Mouse (Mus musculus) layer of hippocampus, adult 2 months (tissue): ENCODE measurements around the gene Slc9a2. TPM values are rescaled to one million over a fixed set of nuclear protein-coding genes. Genes with fewer than 3 reads are reported as not detected.
"Not testable (repeated sequence)": the region's sequence is repeated elsewhere in the genome, so short reads cannot be mapped to it uniquely, and the experiment has no call there.

ENCODE experiments used
- DNase-seq, 2 experiments: peaks; one replicate each; pipeline ENCODE4 v3.0.0; 2022; ENCODE audit warnings: low spot score in 2 of 2
- H3K27ac ChIP-seq: fragments of 200-600 bp; 2 replicates; pipeline ENCODE4 v1.8.1; 2022
- H3K4me3 ChIP-seq: fragments of 200-600 bp; 2 replicates; pipeline ENCODE4 v1.8.1; 2022; ENCODE audit warnings: mild to moderate bottlenecking
- CTCF ChIP-seq: fragments of 200-600 bp; conservative IDR thresholded peaks from 2 replicates; pipeline ENCODE4 v1.8.1; 2022; ENCODE audit warnings: antibody characterized with exemption, mild to moderate bottlenecking, moderate library complexity
- long read RNA-seq, 2 experiments: library from polyadenylated mRNA; stranded (forward); transcript quantifications; one replicate each; pipeline ENCODE4 v2.0.0; 2021; ENCODE audit warnings: borderline mapping rate in 2 of 2
- total RNA-seq, 2 experiments: library from RNA; stranded (reverse); gene quantifications; 2 replicates each; pipeline ENCODE4 v1.2.3; 2021

Slc9a2 gene
- 10 to 100 TPM; 26.0 to 28.2 TPM for total RNA-seq
- long read RNA-seq, experiment 1, full-length matches to known transcripts = 18 of 24 reads
- long read RNA-seq, experiment 1, partial matches to known transcripts = 0 of 24 reads
- long read RNA-seq, experiment 1, other reads (novel, unspliced or antisense) = 6 of 24 reads
- long read RNA-seq, experiment 2, full-length matches to known transcripts = 29 of 38 reads
- long read RNA-seq, experiment 2, partial matches to known transcripts = 1 of 38 reads
- long read RNA-seq, experiment 2, other reads (novel, unspliced or antisense) = 8 of 38 reads

GRCm38 (mm10) chr1:40680067-40680867 is at the start of gene Slc9a2:
Gene Slc9a2 (plus strand): TSS chr1:40680574.
- DNase-seq = no peak
- Histone ChIP-seq H3K27ac (peak within 1 kb of the TSS; percentile 81), H3K4me3 (peak within 1 kb of the TSS; percentile 64)
- peak; percentile 16; the same call in 1 of the 2 replicates for TF ChIP-seq CTCF

DNA sequence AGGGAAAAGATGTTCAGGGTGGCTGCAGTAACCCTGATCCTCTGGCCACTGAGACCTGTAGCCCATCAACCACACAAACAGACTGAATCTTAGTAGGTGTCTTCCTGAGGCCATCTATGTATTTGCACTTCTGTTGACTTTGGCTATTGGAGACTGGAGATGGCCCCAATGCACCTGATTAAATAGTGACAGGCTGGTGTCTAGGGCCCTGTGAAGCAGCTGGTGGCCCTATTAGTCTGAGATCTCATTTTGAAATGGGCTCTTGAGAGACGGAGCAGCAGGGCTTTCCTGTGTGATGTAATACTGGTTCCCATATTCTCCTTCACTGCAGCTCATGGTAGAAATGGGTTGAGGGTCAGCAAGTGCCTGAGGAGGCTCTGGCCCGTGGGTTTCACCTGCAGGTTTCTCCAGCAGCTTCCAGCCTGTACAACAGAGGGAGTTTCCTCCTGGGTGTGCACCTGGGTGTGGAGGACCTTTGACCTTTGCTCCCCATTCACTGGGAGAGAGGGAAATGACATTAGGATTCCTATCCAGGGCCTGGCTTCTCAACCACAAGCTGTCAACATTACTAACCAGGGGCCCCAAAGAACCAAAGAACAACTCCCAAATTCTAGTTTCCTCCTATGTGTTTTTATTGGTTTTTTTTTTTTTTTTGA is 47.8 kb upstream of the Slc9a2 start:
- H3K4me3 ChIP-seq = no peak overlapping the region
- TF ChIP-seq CTCF = no peak
- DNase-seq = no peak
- no peak overlapping the region for H3K27ac ChIP-seq

DNA sequence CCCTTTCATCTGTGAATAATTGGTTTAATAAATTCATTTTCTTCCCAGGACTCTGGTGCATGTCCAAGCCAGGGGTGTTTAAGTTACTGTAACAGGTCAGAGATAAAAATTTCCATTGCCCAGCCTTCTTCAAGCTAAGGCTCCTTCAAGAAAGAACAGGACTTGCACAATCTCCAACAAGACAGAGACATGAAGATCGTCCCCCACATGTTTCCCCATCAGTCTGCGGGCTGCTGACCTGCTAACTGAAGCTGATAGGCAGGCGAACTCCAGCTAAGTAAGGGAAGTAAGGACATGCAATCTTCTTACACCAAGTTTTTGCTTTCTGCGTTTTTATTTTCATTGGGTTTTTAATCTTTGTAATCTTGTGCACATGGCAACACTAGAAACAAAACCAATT is 45.8 kb upstream of the Slc9a2 start:
- peak overlapping the region; percentile 56 for H3K27ac ChIP-seq
- no peak for DNase-seq
- no peak overlapping the region for H3K4me3 ChIP-seq
- TF ChIP-seq CTCF = no peak

DNA sequence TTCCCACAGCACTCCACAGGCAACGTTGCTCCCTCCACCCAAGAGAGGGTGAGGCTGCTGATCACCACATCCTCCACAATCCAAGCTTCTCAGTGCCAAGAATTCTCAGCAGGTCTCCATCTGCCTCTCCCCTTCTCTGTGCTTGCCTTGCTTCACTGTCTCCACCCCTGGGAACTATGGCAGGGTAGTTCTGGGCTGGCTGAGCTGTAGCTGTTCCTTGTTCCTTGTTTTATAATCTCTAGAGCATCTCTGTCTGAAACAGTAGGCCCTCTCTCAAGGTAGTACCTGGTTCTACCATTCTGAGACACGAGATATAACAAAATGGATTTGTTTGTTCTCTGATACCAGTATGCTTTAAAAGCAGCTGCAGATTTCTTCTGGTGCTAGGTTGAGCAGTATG is 32.1 kb upstream of the Slc9a2 start:
- Histone ChIP-seq H3K27ac (no peak overlapping the region), H3K4me3 (no peak overlapping the region)
- DNase-seq = no peak
- TF ChIP-seq CTCF = no peak

- no peak for DNase-seq
- Histone ChIP-seq H3K27ac (peak overlapping the region; percentile 59; the same call in 1 of the 2 replicates), H3K4me3 (no peak overlapping the region)
- no peak for TF ChIP-seq CTCF
These were observed 29.4 kb upstream of the Slc9a2 start for GRCm38 (mm10) chr1:40650803-40651497.

- DNase-seq = no peak
- Histone ChIP-seq H3K27ac (no peak overlapping the region), H3K4me3 (no peak overlapping the region)
- TF ChIP-seq CTCF = no peak
These were observed 23.3 kb upstream of the Slc9a2 start for GRCm38 (mm10) chr1:40657035-40657434.

- peak; percentile 59 to 86 for DNase-seq
- peak; percentile 92 for TF ChIP-seq CTCF
These were observed 22.3 kb upstream of the Slc9a2 start for GRCm38 (mm10) chr1:40657978-40658496.

GRCm38 (mm10) chr1:40659017-40659416 is 21.4 kb upstream of the Slc9a2 start:
- Histone ChIP-seq H3K4me3 (no peak overlapping the region), H3K27ac (no peak overlapping the region)
- no peak for TF ChIP-seq CTCF
- no peak for DNase-seq

More at GRCm38 (mm10) chr1:40657978-40658496, 22.3 kb upstream of the Slc9a2 start:
- Histone ChIP-seq H3K4me3 (no peak overlapping the region), H3K27ac (no peak overlapping the region)

DNA sequence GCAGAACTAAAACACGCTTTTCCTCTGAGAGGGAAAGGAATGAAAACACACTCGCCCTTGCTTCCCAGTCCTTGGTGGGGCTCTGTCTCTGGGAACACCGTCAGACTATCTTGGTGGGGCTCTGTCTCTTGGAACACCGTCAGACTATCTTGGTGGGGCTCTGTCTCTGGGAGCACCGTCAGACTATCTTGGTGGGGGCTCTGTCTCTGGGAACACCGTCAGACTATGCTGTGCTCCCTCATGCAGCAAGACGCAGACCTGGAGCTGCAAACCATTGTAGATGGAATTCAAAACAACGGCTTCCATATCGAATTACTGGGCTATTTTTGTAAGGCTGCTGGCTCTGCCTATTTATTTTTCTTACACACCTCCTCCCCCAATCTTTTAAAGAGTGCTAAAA is 20.9 kb upstream of the Slc9a2 start:
- no peak for TF ChIP-seq CTCF
- no peak overlapping the region for H3K4me3 ChIP-seq
- DNase-seq = no peak
- H3K27ac ChIP-seq = no peak overlapping the region

- no peak for TF ChIP-seq CTCF
- Histone ChIP-seq H3K4me3 (no peak overlapping the region), H3K27ac (no peak overlapping the region)
- no peak for DNase-seq
These were observed 19.5 kb upstream of the Slc9a2 start for GRCm38 (mm10) chr1:40660838-40661237.

DNA sequence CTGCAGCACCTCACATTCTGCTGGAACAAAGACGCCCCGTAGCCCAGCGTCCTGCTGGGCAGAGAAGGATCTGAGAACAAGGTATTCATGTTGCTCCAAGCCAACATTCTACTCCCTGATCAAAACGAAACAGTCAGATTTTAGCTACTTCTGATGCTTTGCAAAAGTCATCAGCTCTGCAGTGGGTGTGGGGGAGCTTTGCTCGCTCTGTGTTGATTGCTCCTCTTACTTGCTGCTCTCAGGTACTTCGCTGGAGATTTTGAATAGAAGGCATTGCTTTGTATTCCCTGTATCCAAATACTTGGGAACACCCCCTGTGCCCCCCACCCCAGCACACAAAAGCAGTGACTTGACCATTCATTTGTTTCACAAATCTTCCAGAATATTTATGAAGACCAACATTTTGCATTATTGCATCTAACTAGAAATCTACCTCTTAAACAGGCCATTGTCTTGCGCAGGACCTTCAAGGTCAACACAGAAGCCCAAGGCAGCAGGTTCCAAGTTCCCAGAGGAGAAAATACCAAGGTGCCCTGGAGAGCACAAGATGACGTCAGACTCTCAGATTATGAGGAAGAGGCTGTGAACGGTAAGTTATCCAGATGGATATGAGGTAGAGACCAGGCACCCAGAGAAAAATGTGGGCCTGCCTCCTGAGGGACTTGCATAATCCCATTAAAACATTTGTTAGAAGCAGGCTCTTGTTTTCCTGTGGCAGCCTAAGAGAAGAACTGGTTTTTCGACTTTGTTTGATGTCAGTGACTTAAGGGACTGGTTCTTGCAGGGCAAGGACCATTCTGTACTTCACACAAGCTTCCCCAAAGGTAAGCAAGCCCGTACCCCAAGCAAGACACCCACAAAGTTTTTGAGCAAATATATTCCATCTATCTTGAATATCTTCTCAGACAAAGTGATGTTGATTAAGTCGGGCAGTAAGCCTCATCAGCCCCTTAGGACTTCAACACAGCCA is 14.7 kb upstream of the Slc9a2 start:
- no peak for TF ChIP-seq CTCF
- H3K27ac ChIP-seq = no peak overlapping the region
- no peak for DNase-seq
- no peak overlapping the region for H3K4me3 ChIP-seq

- DNase-seq, H3K27ac ChIP-seq, H3K4me3 ChIP-seq: not testable (repeated sequence)
These were observed 12.9 kb upstream of the Slc9a2 start for GRCm38 (mm10) chr1:40667442-40667841.
